Mouse (Mus musculus) lung, adult 2 months (tissue): ENCODE measurements around the gene Bcl6b.

Experiments used
- CTCF ChIP-seq: fragments of 200-500 bp; IDR thresholded peaks from 2 replicates; pipeline ENCODE4 v1.5.1; 2011; ENCODE audit warnings: mild to moderate bottlenecking, low read length, control low read depth; ENCODE audit not compliant: insufficient read depth
- POLR2A ChIP-seq: fragments of 200-500 bp; IDR thresholded peaks from 2 replicates; pipeline ENCODE4 v1.6.1; 2011; ENCODE audit warnings: low read depth, mild to moderate bottlenecking, control low read depth, low read length, borderline replicate concordance; ENCODE audit errors: extremely low read depth

GRCm38 (mm10) chr11:70185120-70185519 lies 44.5 kb downstream of the Bcl6b start:
- TF ChIP-seq CTCF (no peak), POLR2A (no peak)
